Mouse (Mus musculus) midbrain, embryonic 14.5 days (tissue): Measurements from ENCODE around the gene Aldh3b1. TPM values are rescaled to one million over a fixed set of nuclear protein-coding genes. Genes with fewer than 3 reads are reported as not detected.

Experiments
- ATAC-seq: fragments of 200-750 bp; cut with Nextera tagmentation; 2 replicates; pipeline ENCODE4 v1.8.0; 2017; ENCODE audit warnings: moderate number of reproducible peaks, moderate library complexity; ENCODE audit not compliant: low FRiP score, low TSS enrichment
- DNase-seq: peaks from one replicate; pipeline ENCODE4 v3.0.0-alpha.2; 2015
- H3K27ac ChIP-seq: fragments of 300-500 bp; sonication (generic); replicated peaks from 2 replicates; pipeline ENCODE4 v1.5.1; 2014; ENCODE audit warnings: mild to moderate bottlenecking, low read depth, low read length, moderate library complexity
- H3K27me3 ChIP-seq: fragments of 300-500 bp; sonication (generic); 2 replicates; pipeline ENCODE4 v1.6.1; 2014; ENCODE audit warnings: low read length, control low read depth, mixed read lengths; ENCODE audit not compliant: control insufficient read depth, insufficient read depth
- H3K36me3 ChIP-seq: fragments of 300-500 bp; sonication (generic); 2 replicates; pipeline ENCODE4 v1.6.1; 2014; ENCODE audit warnings: low read length, control low read depth; ENCODE audit not compliant: control insufficient read depth, insufficient read depth
- H3K4me1 ChIP-seq: fragments of 300-500 bp; sonication (generic); 2 replicates; pipeline ENCODE4 v1.6.1; 2014; ENCODE audit warnings: mild to moderate bottlenecking, antibody characterized with exemption, low read length, control low read depth; ENCODE audit not compliant: control insufficient read depth, insufficient read depth
- H3K4me2 ChIP-seq: fragments of 300-500 bp; sonication (generic); 2 replicates; pipeline ENCODE4 v1.6.1; 2014; ENCODE audit warnings: mild to moderate bottlenecking, low read length, moderate library complexity
- H3K4me3 ChIP-seq: fragments of 300-500 bp; sonication (generic); replicated peaks from 2 replicates; pipeline ENCODE4 v1.5.1; 2014; ENCODE audit warnings: low read depth, low read length
- H3K9ac ChIP-seq: fragments of 300-500 bp; sonication (generic); replicated peaks from 2 replicates; pipeline ENCODE4 v1.6.1; 2014; ENCODE audit warnings: mild to moderate bottlenecking, low read length, moderate library complexity
- H3K9me3 ChIP-seq: fragments of 300-500 bp; sonication (generic); 2 replicates; pipeline ENCODE4 v1.6.1; 2016; ENCODE audit warnings: low read length, control low read depth, mixed read lengths; ENCODE audit not compliant: control insufficient read depth
- WGBS: fragments of 180-500 bp; shearing (Covaris S2); extraction: QIAGEN DNeasy Blood & Tissue Kit; methylation state at CpG from one replicate; pipeline ENCODE4 v1.1.7; 2014; 5-methylcytosine and 5-hydroxymethylcytosine counted together
- polyA plus RNA-seq: library from polyadenylated mRNA; unstranded; fragments of >200 nt; fragmentation: Nextera tagmentation; extraction: Ambion mirVana; gene quantifications from 2 replicates; pipeline ENCODE4 v1.2.1, GENCODE M21; 2014

Aldh3b1 gene
- polyA plus RNA-seq, 1 experiment from 2014 or later: 1.1 TPM

DNA sequence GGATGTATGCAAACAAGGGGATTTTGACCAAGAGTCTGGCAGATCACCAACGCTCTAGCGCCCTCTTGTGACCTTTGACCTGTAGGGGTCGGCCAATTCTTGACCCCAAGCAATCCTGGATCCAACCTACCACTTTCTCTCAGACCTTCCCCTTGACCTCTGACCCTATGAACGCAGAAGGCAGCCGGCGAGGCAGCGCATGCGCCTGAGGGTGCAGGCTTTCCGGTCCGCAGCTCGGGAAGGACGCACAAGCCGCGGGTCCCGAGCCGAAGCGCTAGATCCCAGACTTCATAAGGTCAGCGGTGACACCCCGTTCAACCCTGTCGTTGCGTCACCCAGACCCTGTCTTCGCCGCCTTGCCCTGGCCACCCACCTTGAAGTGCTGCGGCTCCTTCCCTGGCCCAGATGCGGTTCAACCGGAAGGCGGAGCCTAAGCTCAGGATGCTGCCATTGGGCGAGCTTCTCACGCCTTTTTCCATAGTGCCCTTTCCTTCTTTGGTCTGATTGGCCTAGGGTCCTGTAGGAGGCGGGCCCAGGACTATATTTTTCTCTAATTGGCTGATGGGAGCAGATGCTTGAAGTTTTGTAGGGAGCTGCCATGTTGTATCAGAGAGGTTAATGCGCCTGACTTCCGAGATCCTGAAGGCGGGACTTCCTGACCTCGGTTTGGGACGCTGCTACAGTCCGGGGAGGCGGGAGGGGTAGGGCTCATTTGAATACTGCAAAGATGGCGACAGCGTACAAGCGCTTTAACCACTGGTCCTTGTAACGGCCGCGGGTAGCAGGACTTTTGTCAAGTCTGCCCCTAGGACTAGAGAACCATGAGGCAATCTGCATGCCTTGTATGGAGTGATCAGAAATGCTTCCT lies 17.0 kb downstream of the Aldh3b1 start, which contains the start of gene Ndufs8:
Gene Ndufs8 (minus strand): TSS at position 438 of the 868 bp plus-strand sequence.
- H3K4me2 ChIP-seq: peak within 1 kb of the TSS; percentile 84
- H3K36me3 ChIP-seq: peaks cover 32% of the 10 kb centered on the region
- peak within 1 kb of the TSS; percentile 65 for H3K9ac ChIP-seq
- peak within 1 kb of the TSS; percentile 77 for H3K4me3 ChIP-seq
- no peaks in the 10 kb centered on the region for H3K27me3 ChIP-seq
- H3K9me3 ChIP-seq: no peaks in the 10 kb centered on the region
- DNase-seq (peak; percentile 96), ATAC-seq (peak; percentile 98)
- H3K4me1 ChIP-seq: peaks cover 14% of the 10 kb centered on the region
- WGBS: under 1% methylated on average over 43 of the region's 43 CpGs
- H3K27ac ChIP-seq: peak within 1 kb of the TSS; percentile 86

GRCm38 (mm10) chr19:3910206-3910605 lies 19.4 kb downstream of the Aldh3b1 start:
- Histone ChIP-seq H3K27me3 (peaks cover 5% of the 10 kb centered on the region; the same call in 1 of the 2 replicates), H3K9ac (no peak overlapping the region), H3K27ac (no peak overlapping the region), H3K4me2 (no peak overlapping the region), H3K4me1 (peaks cover 20% of the 10 kb centered on the region), H3K36me3 (peaks cover 32% of the 10 kb centered on the region), H3K4me3 (no peak overlapping the region), H3K9me3 (no peaks in the 10 kb centered on the region)
- 90% methylated on average over 5 of the region's 5 CpGs for WGBS
- no peak for ATAC-seq
- no peak for DNase-seq

- H3K27ac ChIP-seq: no peak overlapping the region
- H3K9ac ChIP-seq: no peak overlapping the region
- H3K9me3 ChIP-seq: no peaks in the 10 kb centered on the region
- no peak for DNase-seq
- H3K36me3 ChIP-seq: peaks cover 32% of the 10 kb centered on the region
- WGBS: 86% methylated on average over 8 of the region's 8 CpGs
- H3K4me3 ChIP-seq: no peak overlapping the region
- ATAC-seq: no peak
- H3K4me1 ChIP-seq: peaks cover 14% of the 10 kb centered on the region
- H3K27me3 ChIP-seq: peaks cover 5% of the 10 kb centered on the region; the same call in 1 of the 2 replicates
- peak overlapping the region; percentile 63; the same call in 1 of the 2 replicates for H3K4me2 ChIP-seq
Measured at GRCm38 (mm10) chr19:3907876-3908660, 21.5 kb downstream of the Aldh3b1 start.

DNA sequence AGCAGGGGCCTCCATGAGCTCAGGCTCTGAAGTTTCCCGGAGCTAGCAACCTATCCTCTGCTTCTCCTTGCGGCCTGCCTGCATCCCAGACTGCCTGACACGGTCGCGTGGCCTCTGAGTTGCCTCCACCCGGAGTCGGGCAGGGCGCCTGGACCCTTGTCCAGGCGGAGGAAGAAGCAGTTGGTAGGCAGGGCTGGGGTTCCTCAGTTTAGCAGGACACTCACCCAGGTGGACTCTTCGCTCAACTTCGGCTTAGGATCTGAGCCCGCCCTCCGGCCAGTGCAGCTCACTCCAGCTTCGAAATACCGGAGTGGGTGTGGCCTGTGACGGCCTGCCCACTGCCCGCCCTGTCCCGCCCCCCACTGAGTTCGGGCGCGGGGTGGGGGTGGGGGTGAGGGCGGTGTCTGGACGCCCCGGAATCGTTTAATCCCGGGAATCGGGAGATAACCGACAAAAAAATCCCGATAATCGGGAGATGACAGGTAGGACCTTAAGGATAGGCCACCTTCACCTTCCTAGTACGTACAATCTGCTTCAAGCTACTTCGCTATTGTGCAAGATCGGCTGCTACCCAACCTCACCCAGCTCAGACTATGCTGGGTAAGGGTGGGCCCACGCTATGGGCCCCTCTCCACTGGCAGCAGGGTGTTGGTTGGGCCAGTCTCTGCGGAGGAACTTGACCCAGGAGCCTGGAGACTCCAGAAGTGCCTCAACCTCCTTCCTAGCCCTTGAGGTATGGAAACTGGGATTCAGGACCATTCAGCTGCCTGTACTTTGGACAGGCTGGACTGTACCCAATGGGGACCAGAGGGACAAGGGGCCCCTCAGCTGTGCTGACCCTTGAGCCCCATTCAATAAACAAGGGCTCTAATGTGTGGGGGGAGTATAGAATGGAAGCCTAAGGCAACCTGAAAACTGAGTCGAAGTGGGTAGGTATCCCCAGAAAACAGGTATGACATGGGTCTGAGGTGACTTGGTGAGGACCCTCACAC lies 22.5 kb downstream of the Aldh3b1 start, which contains the start of gene Tcirg1:
Gene Tcirg1 (minus strand): TSS at position 339 of the 992 bp plus-strand sequence.
- Histone ChIP-seq H3K4me1 (peaks cover 13% of the 10 kb centered on the region), H3K9me3 (no peaks in the 10 kb centered on the region), H3K9ac (peak within 1 kb of the TSS; percentile 46), H3K4me2 (peak within 1 kb of the TSS; percentile 63), H3K27me3 (peaks cover 5% of the 10 kb centered on the region; the same call in 1 of the 2 replicates), H3K27ac (no peak within 1 kb of the TSS), H3K36me3 (peaks cover 32% of the 10 kb centered on the region), H3K4me3 (peak within 1 kb of the TSS; percentile 32)
- DNase-seq (peak; percentile 60), ATAC-seq (peak; percentile 47)
- 6% methylated on average over 36 of the region's 36 CpGs for WGBS

DNA sequence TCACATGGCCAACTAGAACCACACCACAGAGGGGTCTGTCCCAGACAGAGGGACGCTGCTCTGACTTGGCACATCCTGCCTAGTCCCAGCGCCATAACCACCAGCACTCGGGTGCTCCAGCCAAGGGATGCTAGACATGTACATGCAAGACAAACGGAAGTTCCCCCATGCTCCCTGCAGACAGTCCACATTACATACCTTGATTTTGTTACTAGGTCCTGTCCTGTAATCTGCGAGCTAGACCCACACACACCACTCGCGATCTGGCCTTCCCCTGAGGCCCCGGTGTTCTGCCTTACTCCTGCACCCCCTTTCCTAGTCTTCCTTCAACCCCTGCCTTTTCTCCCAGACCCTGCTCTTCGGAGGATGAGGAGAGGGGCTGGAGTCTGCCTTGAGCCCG lies 23.3 kb downstream of the Aldh3b1 start:
- Histone ChIP-seq H3K36me3 (peaks cover 32% of the 10 kb centered on the region), H3K27me3 (peaks cover 5% of the 10 kb centered on the region; the same call in 1 of the 2 replicates), H3K27ac (no peak overlapping the region), H3K9me3 (no peaks in the 10 kb centered on the region), H3K4me2 (peak overlapping the region; percentile 63), H3K9ac (peak overlapping the region; percentile 46; the same call in 1 of the 2 replicates), H3K4me1 (peaks cover 6% of the 10 kb centered on the region; the same call in 1 of the 2 replicates), H3K4me3 (peak overlapping the region; percentile 32)
- ATAC-seq (no peak), DNase-seq (no peak)
- 46% methylated on average over 10 of the region's 10 CpGs for WGBS

- Histone ChIP-seq H3K27ac (no peak overlapping the region), H3K9ac (no peak overlapping the region), H3K36me3 (peaks cover 26% of the 10 kb centered on the region), H3K4me1 (peaks cover 6% of the 10 kb centered on the region; the same call in 1 of the 2 replicates), H3K4me2 (0 out of 2 replicates have a peak overlapping the region, but pooled peaks have one; percentile 17), H3K4me3 (no peak overlapping the region), H3K9me3 (no peaks in the 10 kb centered on the region), H3K27me3 (peaks cover 5% of the 10 kb centered on the region; the same call in 1 of the 2 replicates)
- DNase-seq (no peak), ATAC-seq (no peak)
- WGBS: 55% methylated on average over 6 of the region's 6 CpGs
Measured at GRCm38 (mm10) chr19:3905261-3905969, 24.2 kb downstream of the Aldh3b1 start.

DNA sequence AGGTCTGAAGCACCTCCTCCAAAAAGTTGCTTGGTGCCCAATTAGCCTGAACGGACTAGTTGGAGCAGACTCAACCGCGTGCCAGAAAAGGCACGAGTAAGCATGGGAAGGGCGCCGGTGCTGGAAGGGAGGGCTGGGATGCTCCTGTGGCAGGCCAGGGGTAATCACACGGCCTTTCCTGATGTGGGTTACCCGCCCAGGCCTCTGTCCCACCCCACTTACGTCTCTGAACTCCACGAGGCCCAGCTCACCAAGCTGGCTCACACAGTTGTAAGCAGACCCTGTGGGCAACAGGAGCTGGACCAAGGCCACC lies 25.3 kb downstream of the Aldh3b1 start:
- WGBS: 68% methylated on average over 10 of the region's 10 CpGs
- no peak overlapping the region for H3K9ac ChIP-seq
- H3K36me3 ChIP-seq: peaks cover 16% of the 10 kb centered on the region
- H3K9me3 ChIP-seq: no peaks in the 10 kb centered on the region
- no peak for ATAC-seq
- H3K4me1 ChIP-seq: peaks cover 6% of the 10 kb centered on the region; the same call in 1 of the 2 replicates
- no peak overlapping the region for H3K27ac ChIP-seq
- no peak for DNase-seq
- H3K4me2 ChIP-seq: no peak overlapping the region
- no peak overlapping the region for H3K4me3 ChIP-seq
- H3K27me3 ChIP-seq: peaks cover 5% of the 10 kb centered on the region; the same call in 1 of the 2 replicates
